Mouse (Mus musculus): ENCODE measurements around the gene Trim2.

Trim2 gene

GRCm38 (mm10) chr3:84219720-84220273, 86.9 kb downstream of the Trim2 start:
- DNase-seq (ENCODE audit: low spot score) = peak; percentile 76

- DNase-seq (ENCODE audit: low spot score) = peak; percentile 35
Measured at GRCm38 (mm10) chr3:84219166-84219710, 87.4 kb downstream of the Trim2 start.

GRCm38 (mm10) chr3:84218498-84218897, 88.2 kb downstream of the Trim2 start:
- DNase-seq (ENCODE audit: low spot score) = no peak

GRCm38 (mm10) chr3:84217961-84218351, 88.7 kb downstream of the Trim2 start:
- no peak for DNase-seq (ENCODE audit: low spot score)

DNA sequence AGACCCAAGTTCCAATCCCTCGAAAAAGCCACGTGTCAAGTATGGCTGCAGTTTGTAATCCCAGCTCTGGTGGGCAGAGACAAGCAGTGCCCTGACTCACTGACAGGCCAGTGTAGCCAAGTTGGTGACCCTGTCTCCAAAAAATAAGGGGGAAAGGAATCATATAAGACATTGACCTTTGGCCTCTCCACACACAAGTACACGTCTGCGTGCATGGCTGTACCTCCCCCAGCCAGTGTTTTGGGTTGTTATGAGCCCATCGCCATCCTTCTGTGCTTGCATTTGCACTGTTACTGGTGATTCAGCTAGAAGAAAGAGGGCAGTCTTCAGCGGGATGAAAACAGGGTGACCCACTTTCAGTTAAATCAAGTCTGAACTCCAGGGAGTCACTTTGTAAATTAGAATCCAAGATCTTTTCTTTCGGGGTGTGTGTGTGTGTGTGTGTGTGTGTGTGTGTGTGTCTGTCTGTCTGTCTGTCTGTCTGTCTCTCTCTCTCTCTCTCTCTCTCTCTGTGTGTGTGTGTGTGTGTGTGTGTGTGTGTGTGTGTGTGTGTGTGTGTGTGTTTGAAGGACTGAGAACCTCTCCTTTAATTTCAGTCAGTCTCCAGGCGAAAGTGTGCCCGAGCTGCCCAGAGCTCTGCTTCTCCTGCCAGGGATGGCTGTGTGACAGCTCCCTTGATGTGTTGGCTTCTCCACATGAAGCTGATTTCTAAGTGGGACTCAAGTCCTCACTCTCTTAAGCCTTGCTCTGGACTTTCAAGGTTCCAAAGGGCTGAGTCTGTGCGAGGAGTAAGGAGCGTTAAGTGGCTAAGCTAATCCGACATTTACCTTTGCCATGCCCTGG, 89.3 kb downstream of the Trim2 start:
- DNase-seq (ENCODE audit: low spot score) = no peak

GRCm38 (mm10) chr3:84215743-84216360, 90.8 kb downstream of the Trim2 start:
- no peak for DNase-seq (ENCODE audit: low spot score)

DNA sequence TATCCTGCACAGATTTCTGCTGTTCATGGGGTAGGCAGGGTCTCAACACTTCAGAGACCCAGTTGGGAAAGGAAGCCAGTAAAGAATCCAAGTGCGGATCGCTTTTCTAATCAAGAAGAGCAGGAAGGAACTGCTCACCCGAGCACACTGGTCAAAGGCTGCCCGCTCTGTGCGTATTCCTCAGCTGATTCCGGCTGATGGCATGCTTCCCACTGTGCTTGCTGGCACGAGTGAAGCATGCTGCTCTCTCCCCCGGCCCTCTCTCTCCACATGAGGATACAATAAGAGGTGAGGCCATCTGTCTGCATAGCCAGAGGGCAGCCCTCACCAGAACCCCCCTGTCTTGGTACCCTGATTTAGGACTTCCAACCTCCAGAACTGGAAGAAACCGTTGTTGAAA, 91.4 kb downstream of the Trim2 start:
- DNase-seq (ENCODE audit: low spot score) = no peak

GRCm38 (mm10) chr3:84214501-84214900, 92.2 kb downstream of the Trim2 start:
- DNase-seq (ENCODE audit: low spot score) = no peak

DNA sequence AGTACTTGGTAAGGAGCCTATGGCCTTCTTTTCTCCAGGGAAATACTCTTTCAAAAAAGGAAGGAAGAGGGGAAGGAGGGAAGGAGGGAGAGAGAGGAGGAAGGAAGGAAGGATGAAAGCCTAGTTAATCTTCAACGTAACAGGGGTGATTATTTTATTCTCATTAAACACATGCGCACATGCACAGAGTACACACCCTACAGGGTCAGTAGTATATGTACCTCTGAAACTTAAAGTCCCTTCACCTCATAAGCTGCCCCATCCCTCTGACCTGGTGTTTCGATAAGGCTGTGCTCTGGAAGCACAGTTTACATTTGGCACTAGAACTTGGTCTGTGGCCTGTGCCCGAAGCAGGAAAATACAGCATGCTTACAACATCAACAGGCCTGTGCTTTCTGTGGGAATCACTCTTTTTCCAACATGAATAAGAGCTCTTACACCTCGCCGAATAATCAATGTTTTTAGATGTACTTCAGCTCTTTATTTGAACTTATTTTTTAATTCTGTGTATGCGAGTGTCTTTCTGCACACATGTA, 95.3 kb downstream of the Trim2 start:
- DNase-seq (ENCODE audit: low spot score) = no peak

- no peak for DNase-seq (ENCODE audit: low spot score)
Measured at GRCm38 (mm10) chr3:84208917-84209513, 97.7 kb downstream of the Trim2 start.

DNA sequence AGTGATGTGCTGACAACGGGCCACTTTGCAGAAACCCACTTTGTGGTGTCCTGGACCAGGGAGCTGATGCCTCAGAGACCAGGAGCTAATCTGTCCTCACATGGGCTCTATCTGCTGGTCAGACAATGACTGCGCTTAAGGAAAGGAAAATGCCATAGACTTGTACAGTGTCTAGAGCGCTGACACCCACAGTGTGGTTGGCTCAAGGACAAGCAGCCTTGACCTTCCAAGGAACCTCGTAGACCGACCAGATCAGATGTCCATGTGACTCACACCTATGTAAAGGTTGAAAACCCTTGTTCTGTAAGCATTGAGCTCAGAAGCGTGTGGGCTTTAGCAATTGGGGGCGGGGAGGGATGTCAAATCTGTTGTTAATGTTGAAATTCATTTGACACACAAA, 98.2 kb downstream of the Trim2 start:
- DNase-seq (ENCODE audit: low spot score) = no peak

- no peak for DNase-seq (ENCODE audit: low spot score)
Measured at GRCm38 (mm10) chr3:84207366-84207765, 99.3 kb downstream of the Trim2 start.

GRCm38 (mm10) chr3:84206106-84206505, 100.6 kb downstream of the Trim2 start:
- no peak for DNase-seq (ENCODE audit: low spot score)

- no peak for DNase-seq (ENCODE audit: low spot score)
Measured at GRCm38 (mm10) chr3:84205650-84206049, 101.0 kb downstream of the Trim2 start.

DNA sequence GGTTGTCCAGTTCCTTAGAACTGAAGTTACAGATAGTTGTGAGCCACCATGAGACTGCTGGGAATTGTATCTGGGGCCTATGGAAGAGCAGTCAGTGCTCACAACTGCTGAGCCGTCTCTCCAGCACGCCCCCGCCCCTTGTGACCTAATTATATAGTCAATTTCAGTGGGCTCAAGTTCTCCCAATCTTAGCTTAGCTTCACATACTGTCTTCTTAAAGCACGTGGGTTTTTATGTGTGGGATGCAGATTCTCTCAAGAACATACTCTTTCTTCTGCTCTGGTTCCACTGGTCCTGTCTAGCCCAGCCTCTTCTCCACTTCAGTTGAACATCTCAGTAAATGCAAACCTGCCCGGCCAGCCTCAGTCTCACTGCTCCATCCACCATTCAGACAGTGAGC, 102.0 kb downstream of the Trim2 start:
- no peak for DNase-seq (ENCODE audit: low spot score)

DNA sequence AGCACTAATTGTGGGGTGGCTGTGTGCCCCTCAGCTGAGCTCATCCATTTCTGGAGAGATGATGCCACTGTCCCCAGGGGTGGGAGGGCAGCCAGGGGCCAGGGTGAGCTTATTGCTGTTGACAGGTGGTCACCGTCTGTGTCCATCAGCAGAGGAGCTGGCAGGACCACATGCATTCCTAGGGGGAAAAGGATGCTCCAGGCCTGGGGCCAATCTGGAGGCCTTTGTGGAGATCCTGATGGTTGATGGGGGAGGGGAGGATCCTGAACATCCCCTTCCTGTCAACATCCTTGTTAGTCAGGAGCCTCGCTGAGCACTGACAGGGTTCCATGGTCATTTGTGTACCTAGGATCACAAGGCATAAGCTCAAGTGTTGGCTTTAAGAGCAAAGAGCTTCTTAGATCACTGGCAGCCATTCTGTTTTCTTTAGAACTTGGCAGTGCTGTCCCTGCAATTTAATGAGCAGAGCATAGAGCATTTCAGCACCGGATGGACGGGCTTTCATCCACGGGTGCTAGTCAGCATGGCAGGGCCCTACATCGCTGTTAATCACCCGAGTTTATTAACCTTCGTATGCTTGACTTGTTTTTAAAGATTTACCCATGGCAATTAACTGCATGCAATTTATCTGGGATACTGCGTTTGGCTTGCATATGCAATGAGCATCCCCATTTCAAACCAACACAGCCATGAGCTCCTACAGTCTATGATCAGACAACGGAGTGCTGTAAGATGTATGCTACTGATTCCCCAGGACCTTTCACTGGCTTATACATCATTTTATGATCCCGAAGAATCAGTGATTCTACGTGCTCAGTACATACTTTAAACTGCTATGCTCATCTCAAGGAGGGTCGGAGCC, 105.9 kb downstream of the Trim2 start:
- DNase-seq (ENCODE audit: low spot score) = peak; percentile 32

DNA sequence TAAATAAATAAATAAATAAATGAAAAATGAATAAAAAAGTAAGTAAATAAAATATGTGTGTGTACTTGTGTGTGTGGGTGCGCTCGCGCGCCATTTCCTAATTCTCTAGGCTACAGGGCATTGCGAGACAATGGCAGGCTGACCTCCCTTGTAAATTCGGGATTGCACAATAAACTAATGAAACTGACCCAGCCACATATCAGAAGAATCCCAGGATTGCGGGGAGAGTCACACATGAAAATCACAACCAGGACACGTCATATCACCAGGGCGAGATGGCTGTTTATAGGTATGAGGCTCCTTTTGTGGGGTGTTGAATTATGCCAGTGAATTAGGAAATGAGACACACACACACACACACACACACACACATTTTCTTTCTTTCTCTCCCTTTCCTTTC, 107.2 kb downstream of the Trim2 start:
- DNase-seq (ENCODE audit: low spot score) = no peak

DNA sequence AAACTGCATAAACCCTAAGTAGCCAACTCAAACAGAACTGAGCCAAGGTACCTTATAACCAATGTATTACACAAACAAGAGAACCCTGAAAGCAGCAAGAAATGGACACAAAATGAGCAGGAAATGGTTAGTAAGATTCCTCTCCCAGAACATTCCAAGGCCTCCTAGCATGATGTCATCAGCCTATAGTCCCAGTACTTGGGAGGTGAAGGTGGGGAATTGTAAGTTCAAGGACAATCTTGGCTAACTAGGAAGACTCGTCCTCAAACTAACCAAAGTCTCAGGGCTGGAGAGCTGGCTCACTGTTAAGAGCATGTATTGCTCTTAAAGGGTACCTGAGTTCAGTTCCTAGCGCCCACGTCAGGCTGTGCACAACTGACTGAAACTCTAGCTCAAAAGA, 108.4 kb downstream of the Trim2 start:
- DNase-seq (ENCODE audit: low spot score) = no peak

DNA sequence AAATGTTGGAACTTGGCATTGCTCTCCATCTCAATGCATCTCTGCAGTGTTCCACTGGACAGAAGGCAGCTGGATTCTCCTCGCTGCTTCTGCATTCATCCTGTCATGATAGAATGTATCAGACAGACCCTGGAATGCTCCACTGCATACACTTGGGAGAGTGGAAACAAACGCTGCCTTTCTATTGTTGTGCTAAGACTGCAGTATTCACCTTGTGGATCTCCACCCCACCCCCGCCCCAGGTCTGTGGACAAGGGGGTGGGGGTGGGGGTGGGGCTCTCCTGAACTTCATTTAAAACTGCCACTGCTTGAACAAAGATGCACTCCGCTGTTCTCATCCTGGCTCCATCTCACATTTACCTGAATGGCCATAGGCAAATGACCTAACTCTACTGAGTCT, 112.8 kb downstream of the Trim2 start:
- no peak for DNase-seq (ENCODE audit: low spot score)

GRCm38 (mm10) chr3:84191141-84191881, 115.4 kb downstream of the Trim2 start:
- DNase-seq (ENCODE audit: low spot score) = peak; percentile 41

All from embryo, embryonic 10 days (tissue).